Mouse (Mus musculus): ENCODE results near the gene Clec12a.

DNA sequence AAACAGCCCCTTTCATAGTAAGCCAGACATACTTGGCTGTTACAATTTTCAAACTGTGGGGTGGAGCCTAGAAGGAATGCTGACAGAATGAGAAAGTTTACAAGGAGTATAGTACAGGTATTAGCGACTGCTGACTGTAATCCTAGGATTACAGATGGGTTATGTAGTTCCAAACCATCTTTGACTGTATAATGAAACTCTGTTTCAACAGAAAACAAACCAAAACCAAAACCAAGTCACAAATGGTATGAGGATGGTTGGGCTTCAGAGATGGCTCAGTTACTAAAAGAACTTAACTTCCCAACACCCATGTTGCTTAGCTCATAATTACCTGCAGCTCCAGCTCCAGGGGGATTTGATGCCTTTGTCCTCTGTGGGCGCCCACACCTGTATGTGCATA, 26.0 kb upstream of the Clec12a start:
- TF ChIP-seq TCF12 (IDR thresholded peaks at IDR 0.05; ENCODE audit: insufficient read depth, poor library complexity, severe bottlenecking) (no peak), MYOD1 (IDR thresholded peaks at IDR 0.05; ENCODE audit: control insufficient read depth in 1 of 3, insufficient read length in 2 of 3, low read depth in 2 of 3) (no peak), E2F4 (IDR thresholded peaks at IDR 0.05; ENCODE audit: insufficient read depth) (no peak), POLR2A (IDR thresholded peaks at IDR 0.05; ENCODE audit: insufficient read length, low read depth) (no peak), USF1 (IDR thresholded peaks at IDR 0.05; ENCODE audit: low read depth) (no peak), MAX (IDR thresholded peaks at IDR 0.05; ENCODE audit: low read depth) (no peak), SRF (IDR thresholded peaks at IDR 0.05; ENCODE audit: control insufficient read depth, insufficient read length, low read depth) (no peak), CEBPB (IDR thresholded peaks at IDR 0.05; ENCODE audit: insufficient read depth, poor library complexity, severe bottlenecking) (no peak), MYOG (IDR thresholded peaks at IDR 0.05; ENCODE audit: control insufficient read depth in 1 of 3, insufficient read depth in 1 of 3, insufficient read length in 2 of 3, low read depth in 2 of 3) (no peak), POLR2AphosphoS2 (IDR thresholded peaks at IDR 0.05; ENCODE audit: insufficient read length, low read depth) (no peak), REST (IDR thresholded peaks at IDR 0.05; ENCODE audit: insufficient read depth, insufficient read length) (no peak), TCF3 (IDR thresholded peaks at IDR 0.05; ENCODE audit: insufficient read length, low read depth) (no peak)

Data from myocyte (in vitro differentiated cells).